Mouse (Mus musculus) testis, postnatal 10 days (tissue): ENCODE data around the gene Bloc1s3.

Source experiments
- DNase-seq: peaks from one replicate; pipeline ENCODE4 v3.0.0; 2021; ENCODE audit warnings: low spot score

The Bloc1s3 gene

GRCm38 (mm10) chr7:19455186-19455585 lies 53.0 kb downstream of the Bloc1s3 start:
- DNase-seq, result no peak
